ENCODE assay signal across 27 mouse cellular contexts in the genomic region with DNA sequence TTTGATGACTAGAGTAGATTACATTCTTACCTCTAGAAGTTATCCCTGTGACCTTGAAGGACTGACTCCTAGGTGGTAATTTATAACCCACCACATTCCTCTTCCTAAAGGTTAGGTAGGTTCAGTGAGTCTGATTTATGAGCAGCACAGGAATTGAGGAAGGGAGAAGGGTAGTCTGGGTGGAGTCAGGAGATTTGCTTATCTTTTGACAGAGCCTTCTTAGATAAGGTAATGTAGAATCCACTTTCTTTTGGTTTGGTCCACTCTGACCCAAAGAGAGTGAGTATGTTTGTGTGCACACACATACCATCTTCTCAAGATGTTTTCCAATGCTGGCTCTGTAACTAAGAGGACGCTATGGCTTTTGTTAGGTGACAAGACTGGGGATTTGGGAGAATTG. TPM values are rescaled to one million over a fixed set of nuclear protein-coding genes. Genes with fewer than 3 reads are reported as not detected.
DNase-seq lines count a peak whose midpoint lies in the region; ATAC-seq and TF ChIP-seq lines count a peak whose summit lies in the region.
"Had no signal": no experiment of that assay in that cellular context is flagged by ENCODE, and none has a peak within 500 bp of the region (broad histone marks: within the 10 kb centered on the region; RNA-seq: fewer than 3 reads in every experiment).

No protein-coding gene starts in this region.

- WGBS in forebrain, embryonic 13.5 days: 85% methylated on average over 1 of the region's 1 CpGs
- WGBS in forebrain, embryonic 15.5 days: 88% methylated on average over 1 of the region's 1 CpGs
- WGBS in lung, embryonic 15.5 days: 55% methylated on average over 1 of the region's 1 CpGs
- 41% methylated on average over 1 of the region's 1 CpGs for WGBS in lung, postnatal 0 days

- no peak overlapping the region for H3K4me2 ChIP-seq in forebrain, embryonic 13.5 days
- no peak overlapping the region for H3K4me2 ChIP-seq in forebrain, embryonic 15.5 days (replicated peaks)
- no peak overlapping the region for H3K4me2 ChIP-seq in lung, embryonic 15.5 days
- no peak overlapping the region for H3K4me2 ChIP-seq in lung, postnatal 0 days (replicated peaks; ENCODE audit: low read depth, low read length)
- H3K4me2 ChIP-seq: embryonic facial prominence, embryonic 12.5 days; embryonic facial prominence, embryonic 15.5 days; heart, embryonic 12.5 days; hindbrain, embryonic 14.5 days had no signal

- H3K9me3 ChIP-seq in forebrain, embryonic 13.5 days (replicated peaks): no peaks in the 10 kb centered on the region
- no peaks in the 10 kb centered on the region for H3K9me3 ChIP-seq in forebrain, embryonic 15.5 days
- no peaks in the 10 kb centered on the region for H3K9me3 ChIP-seq in lung, embryonic 15.5 days
- no peaks in the 10 kb centered on the region for H3K9me3 ChIP-seq in lung, postnatal 0 days (ENCODE audit: low read length)
- H3K9me3 ChIP-seq: embryonic facial prominence, embryonic 12.5 days; embryonic facial prominence, embryonic 15.5 days; heart, embryonic 12.5 days had no signal

- TF ChIP-seq EP300 in lung, postnatal 0 days (IDR thresholded peaks at IDR 0.05): no peak

- no peak overlapping the region for H3K9ac ChIP-seq in forebrain, embryonic 13.5 days
- no peak overlapping the region for H3K9ac ChIP-seq in forebrain, embryonic 15.5 days (replicated peaks)
- H3K9ac ChIP-seq in lung, embryonic 15.5 days: no peak overlapping the region
- no peak overlapping the region for H3K9ac ChIP-seq in lung, postnatal 0 days (replicated peaks; ENCODE audit: low read depth)
- H3K9ac ChIP-seq: embryonic facial prominence, embryonic 12.5 days; embryonic facial prominence, embryonic 15.5 days; heart, embryonic 12.5 days; hindbrain, embryonic 14.5 days had no signal

- H3K4me1 ChIP-seq in forebrain, embryonic 13.5 days: peaks cover 13% of the 10 kb centered on the region
- peaks cover 11% of the 10 kb centered on the region for H3K4me1 ChIP-seq in forebrain, embryonic 15.5 days
- H3K4me1 ChIP-seq in lung, embryonic 15.5 days: peaks cover 43% of the 10 kb centered on the region
- peaks cover 9% of the 10 kb centered on the region; the same call in 1 of the 2 replicates for H3K4me1 ChIP-seq in lung, postnatal 0 days (ENCODE audit: insufficient read depth, low read depth, low read length)

- ATAC-seq in forebrain, embryonic 13.5 days: no peak
- no peak for ATAC-seq in forebrain, embryonic 15.5 days (replicated peaks)
- ATAC-seq in lung, embryonic 15.5 days (ENCODE audit: borderline replicate concordance, extremely low read depth, low FRiP score, low TSS enrichment): no peak
- ATAC-seq in lung, postnatal 0 days: no peak
- ATAC-seq: forebrain, embryonic 16.5 days; hindbrain, postnatal 0 days; inflammation-experienced regulatory T-cells, adult 6 months; intestine, embryonic 16.5 days; Patski had no signal

- no peaks in the 10 kb centered on the region for H3K27me3 ChIP-seq in forebrain, embryonic 13.5 days
- H3K27me3 ChIP-seq in forebrain, embryonic 15.5 days: no peaks in the 10 kb centered on the region
- no peaks in the 10 kb centered on the region for H3K27me3 ChIP-seq in lung, embryonic 15.5 days
- no peaks in the 10 kb centered on the region for H3K27me3 ChIP-seq in lung, postnatal 0 days (replicated peaks; ENCODE audit: insufficient read depth, low read length)
- H3K27me3 ChIP-seq: embryonic facial prominence, embryonic 12.5 days; embryonic facial prominence, embryonic 15.5 days; heart, embryonic 12.5 days; Patski had no signal

- no peak for TF ChIP-seq CTCF in lung, postnatal 0 days (IDR thresholded peaks at IDR 0.05)

- DNase-seq in embryo, embryonic 10.5 days (ENCODE audit: low spot score): peak; percentile 10
- DNase-seq in embryo, embryonic 10 days (ENCODE audit: low spot score): no peak
- DNase-seq in lung, postnatal 0 days (ENCODE audit: low spot score): no peak
- no peak for DNase-seq in adrenal gland, postnatal 25 days
- DNase-seq: adrenal gland, adult 2 months; adrenal gland, postnatal 14 days; cerebellum, adult 11-12 months; cerebellum, adult 8-10 months; cerebellum, postnatal 10 days; cerebellum, postnatal 36 days; gastrocnemius, adult 2 months; gastrocnemius, postnatal 14 days; heart, adult 18-20 months; heart, postnatal 14 days; heart, postnatal 4 days had no signal

- H3K36me3 ChIP-seq in forebrain, embryonic 13.5 days (ENCODE audit: poor library complexity, severe bottlenecking): peaks cover 19% of the 10 kb centered on the region
- H3K36me3 ChIP-seq in forebrain, embryonic 15.5 days: no peaks in the 10 kb centered on the region; the same call in 1 of the 2 replicates
- 0 out of 2 replicates have a peak, but pooled peaks cover 9% of the 10 kb centered on the region for H3K36me3 ChIP-seq in lung, embryonic 15.5 days
- no peaks in the 10 kb centered on the region for H3K36me3 ChIP-seq in lung, postnatal 0 days (ENCODE audit: insufficient read depth, low read length)

- H3K4me3 ChIP-seq in forebrain, embryonic 13.5 days: no peak overlapping the region
- H3K4me3 ChIP-seq in forebrain, embryonic 15.5 days: no peak overlapping the region
- no peak overlapping the region for H3K4me3 ChIP-seq in lung, embryonic 15.5 days
- H3K4me3 ChIP-seq in lung, postnatal 0 days (ENCODE audit: low read depth, low read length): no peak overlapping the region
- H3K4me3 ChIP-seq: embryonic facial prominence, embryonic 12.5 days; embryonic facial prominence, embryonic 15.5 days; gastrocnemius, adult 2 months; heart, embryonic 12.5 days had no signal

- H3K27ac ChIP-seq in forebrain, embryonic 13.5 days: peak overlapping the region; percentile 7; the same call in 1 of the 2 replicates
- H3K27ac ChIP-seq in forebrain, embryonic 15.5 days (replicated peaks): no peak overlapping the region
- H3K27ac ChIP-seq in lung, embryonic 15.5 days: peak overlapping the region; percentile 32; the same call in 1 of the 2 replicates
- H3K27ac ChIP-seq in lung, postnatal 0 days (ENCODE audit: low read length): no peak overlapping the region
- H3K27ac ChIP-seq: embryonic facial prominence, embryonic 12.5 days; embryonic facial prominence, embryonic 15.5 days; gastrocnemius, adult 2 months; hindbrain, embryonic 14.5 days; hindbrain, postnatal 0 days had no signal

RNA-seq across cellular contexts. Expression of a gene that starts 8.9 kb away (rescaled TPM):
- 77.2 and 77.9 TPM in 2 replicates for polyA plus RNA-seq in forebrain, embryonic 13.5 days (2015; fragmentation: Nextera tagmentation; extraction: Ambion mirVana)
- 62.2 and 69.2 TPM in 2 replicates for polyA plus RNA-seq in forebrain, embryonic 15.5 days (2015; fragmentation: Nextera tagmentation; extraction: Ambion mirVana)
- polyA plus RNA-seq in lung, embryonic 15.5 days (2015; fragmentation: Nextera tagmentation; extraction: Ambion mirVana): 50.8 and 57.6 TPM in 2 replicates
- 38.9 and 39.7 TPM in 2 replicates for polyA plus RNA-seq in lung, postnatal 0 days (2015; fragmentation: Nextera tagmentation; extraction: Ambion mirVana)
- total RNA-seq in adrenal gland, postnatal 25 days (2021): 25.6 and 29.0 TPM in 2 replicates

RNA-seq across cellular contexts. Expression of a gene that starts 27.4 kb away (rescaled TPM):
- polyA plus RNA-seq in forebrain, embryonic 13.5 days (2015; fragmentation: Nextera tagmentation; extraction: Ambion mirVana): 12.9 and 14.3 TPM in 2 replicates
- polyA plus RNA-seq in forebrain, embryonic 15.5 days (2015; fragmentation: Nextera tagmentation; extraction: Ambion mirVana): 16.6 and 20.1 TPM in 2 replicates
- 12.7 and 13.7 TPM in 2 replicates for polyA plus RNA-seq in lung, embryonic 15.5 days (2015; fragmentation: Nextera tagmentation; extraction: Ambion mirVana)
- 10.6 and 10.8 TPM in 2 replicates for polyA plus RNA-seq in lung, postnatal 0 days (2015; fragmentation: Nextera tagmentation; extraction: Ambion mirVana)
- 27.6 and 27.7 TPM in 2 replicates for total RNA-seq in adrenal gland, postnatal 25 days (2021)

RNA-seq across cellular contexts. Expression of a gene that starts 33.1 kb away (rescaled TPM):
- polyA plus RNA-seq in forebrain, embryonic 13.5 days (2015; fragmentation: Nextera tagmentation; extraction: Ambion mirVana): 37.8 and 39.5 TPM in 2 replicates
- polyA plus RNA-seq in forebrain, embryonic 15.5 days (2015; fragmentation: Nextera tagmentation; extraction: Ambion mirVana): 41.1 and 43.8 TPM in 2 replicates
- 33.4 and 36.0 TPM in 2 replicates for polyA plus RNA-seq in lung, embryonic 15.5 days (2015; fragmentation: Nextera tagmentation; extraction: Ambion mirVana)
- 19.0 and 22.6 TPM in 2 replicates for polyA plus RNA-seq in lung, postnatal 0 days (2015; fragmentation: Nextera tagmentation; extraction: Ambion mirVana)
- 28.5 and 30.2 TPM in 2 replicates for total RNA-seq in adrenal gland, postnatal 25 days (2021)

RNA-seq across cellular contexts. Expression of a gene that starts 33.1 kb away (rescaled TPM):
- 50.4 and 57.8 TPM in 2 replicates for polyA plus RNA-seq in forebrain, embryonic 13.5 days (2015; fragmentation: Nextera tagmentation; extraction: Ambion mirVana)
- 50.5 and 52.9 TPM in 2 replicates for polyA plus RNA-seq in forebrain, embryonic 15.5 days (2015; fragmentation: Nextera tagmentation; extraction: Ambion mirVana)
- 46.3 and 46.5 TPM in 2 replicates for polyA plus RNA-seq in lung, embryonic 15.5 days (2015; fragmentation: Nextera tagmentation; extraction: Ambion mirVana)
- 19.4 and 19.5 TPM in 2 replicates for polyA plus RNA-seq in lung, postnatal 0 days (2015; fragmentation: Nextera tagmentation; extraction: Ambion mirVana)
- 28.4 and 31.1 TPM in 2 replicates for total RNA-seq in adrenal gland, postnatal 25 days (2021)

RNA-seq across cellular contexts. Expression of a gene that starts 40.8 kb away (rescaled TPM):
- 0.16 and 0.23 TPM in 2 replicates for polyA plus RNA-seq in forebrain, embryonic 13.5 days (2015; fragmentation: Nextera tagmentation; extraction: Ambion mirVana)
- polyA plus RNA-seq in forebrain, embryonic 15.5 days (2015; fragmentation: Nextera tagmentation; extraction: Ambion mirVana): 0.06 and 0.23 TPM in 2 replicates
- polyA plus RNA-seq in lung, embryonic 15.5 days (2015; fragmentation: Nextera tagmentation; extraction: Ambion mirVana): 43.6 and 44.1 TPM in 2 replicates
- 38.4 and 38.6 TPM in 2 replicates for polyA plus RNA-seq in lung, postnatal 0 days (2015; fragmentation: Nextera tagmentation; extraction: Ambion mirVana)
- 2.0 and 3.9 TPM in 2 replicates for total RNA-seq in adrenal gland, postnatal 25 days (2021)
- total RNA-seq: gastrocnemius, adult 2 months; gastrocnemius, postnatal 14 days had no signal

Comparison
In these comparisons a context has a peak if more than half of its experiments do, and no peak if none do; other contexts are left out.
1. H3K27ac ChIP-seq: peak in forebrain, embryonic 13.5 days (single experiment) and lung, embryonic 15.5 days (single experiment); none in forebrain, embryonic 15.5 days (single experiment) and lung, postnatal 0 days (single experiment).